Mouse (Mus musculus) urinary bladder, postnatal 4 days (tissue): ENCODE measurements around the gene Defb45.
A peak's percentile ranks its signal among the peaks of the same experiment; 100 is the strongest.

Experiments
- DNase-seq, 2 experiments: peaks; one replicate each; pipeline ENCODE4 v3.0.0; 2021 to 2022; ENCODE audit warnings: low spot score in 2 of 2

The Defb45 gene

DNA sequence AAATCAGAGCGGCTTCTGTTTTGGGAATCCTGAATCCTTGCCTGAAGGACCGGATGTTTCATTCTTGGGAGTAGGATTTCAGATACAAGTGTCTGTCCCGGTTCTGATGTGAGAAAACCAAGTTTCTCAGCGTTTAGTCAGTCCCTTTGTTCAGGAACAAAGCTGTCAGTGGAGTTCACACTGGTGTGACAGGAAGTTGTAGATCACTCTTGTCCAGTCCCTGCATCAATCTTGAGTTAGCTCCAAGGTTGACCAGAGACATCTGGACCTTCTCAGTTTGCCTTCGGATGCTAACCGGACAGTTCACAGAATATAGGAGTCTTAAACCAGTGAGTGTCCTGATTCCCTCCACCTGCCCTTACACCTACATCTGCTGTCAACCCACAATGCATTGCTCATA lies 8.5 kb upstream of the Defb45 start:
- no peak for DNase-seq

DNA sequence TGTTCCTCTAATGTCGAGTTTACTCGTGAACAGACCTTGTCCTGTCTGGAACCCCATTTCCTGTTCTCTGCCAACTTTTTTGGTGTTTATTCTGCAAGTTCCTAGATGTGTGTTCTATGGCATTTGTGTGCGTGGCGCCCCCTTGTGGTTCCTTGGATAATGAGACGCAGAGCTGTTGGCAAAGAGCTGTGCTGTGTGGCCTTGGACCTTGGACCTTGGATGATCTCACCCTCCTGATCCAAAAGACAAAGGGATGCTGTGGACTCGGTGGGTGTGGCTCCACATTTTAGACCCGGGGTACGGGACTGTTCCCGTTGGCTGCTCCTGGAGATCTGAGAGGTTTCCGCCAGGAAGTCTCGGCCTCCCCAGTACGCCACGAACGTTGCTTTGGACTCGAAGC lies 4.9 kb upstream of the Defb45 start, which contains the start of gene Defb36:
Defb36 (plus strand) TSS at position 271 of the 400 bp plus-strand sequence.
- DNase-seq, result peak in 1 of 2 experiments; percentile 45

DNA sequence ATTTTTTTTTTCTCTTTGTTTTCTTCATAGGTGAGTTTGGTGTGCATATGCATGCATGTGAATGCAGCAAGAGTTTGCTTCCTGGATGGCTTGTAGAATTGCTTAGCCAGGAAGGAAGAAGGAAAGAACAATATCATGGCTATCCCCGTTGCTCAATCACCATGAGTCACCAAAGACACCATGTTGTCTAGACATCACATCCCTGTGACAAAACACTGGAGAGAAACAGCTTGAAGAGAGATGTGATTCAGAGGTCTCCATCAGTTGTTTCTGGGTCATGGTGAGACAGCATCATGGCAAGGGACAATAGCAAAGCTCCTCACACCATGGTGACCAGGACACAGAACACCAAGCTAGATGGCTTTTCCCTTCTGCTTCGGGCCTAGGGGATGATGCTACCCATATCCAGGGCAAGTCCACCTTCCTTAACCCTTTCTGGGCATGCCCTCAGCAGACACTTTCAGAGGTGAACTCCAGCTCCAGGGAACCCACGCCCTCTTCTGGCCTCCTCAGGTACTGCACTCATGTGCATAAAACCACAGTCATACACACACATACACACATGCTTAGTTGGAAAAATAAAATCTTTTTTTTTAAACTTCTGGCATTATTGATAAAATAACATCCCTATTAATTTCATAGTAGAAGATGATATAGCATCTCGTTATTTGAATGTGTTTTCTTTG lies 2.2 kb upstream of the Defb45 start:
- DNase-seq, result no peak

DNA sequence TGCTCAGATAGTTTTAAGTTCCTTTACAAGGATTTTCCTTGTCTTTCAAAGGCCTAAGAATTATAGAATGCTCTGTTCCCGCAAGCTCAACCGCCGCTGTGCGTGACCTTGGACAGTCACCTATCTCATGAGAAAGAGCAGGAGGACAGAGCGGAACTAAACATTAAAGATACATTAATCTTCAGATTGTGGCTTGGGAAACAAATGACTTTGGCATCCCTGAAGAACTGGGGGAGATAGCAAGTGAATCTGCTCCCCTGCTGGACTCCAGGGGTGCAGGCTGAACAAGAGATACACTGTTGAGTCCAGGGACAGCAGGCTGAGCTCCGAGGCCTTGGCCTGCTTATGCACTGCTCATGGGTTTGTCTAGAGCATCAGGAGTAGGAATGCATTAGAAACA lies 877 bp upstream of the Defb45 start:
- DNase-seq, result no peak

DNA sequence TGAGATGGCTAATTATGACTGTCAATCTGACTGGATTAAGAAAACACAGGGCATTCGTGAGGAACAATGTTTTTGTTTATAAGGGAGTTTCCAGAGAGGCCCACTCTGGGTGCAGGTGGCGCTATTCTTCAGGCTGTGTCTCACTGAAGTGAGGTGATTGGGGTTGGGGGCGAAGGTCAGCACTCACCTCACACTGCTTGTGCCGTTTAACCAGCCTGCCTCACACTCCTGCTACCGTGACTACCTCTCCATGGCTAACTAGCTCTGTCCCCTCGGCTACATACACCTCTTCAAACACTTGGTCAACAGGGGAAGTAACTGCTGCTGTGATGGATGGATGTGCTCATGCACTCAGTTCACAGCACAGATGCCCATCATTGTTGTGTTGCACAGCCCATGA lies 10.2 kb downstream of the Defb45 start:
- no peak for DNase-seq

DNA sequence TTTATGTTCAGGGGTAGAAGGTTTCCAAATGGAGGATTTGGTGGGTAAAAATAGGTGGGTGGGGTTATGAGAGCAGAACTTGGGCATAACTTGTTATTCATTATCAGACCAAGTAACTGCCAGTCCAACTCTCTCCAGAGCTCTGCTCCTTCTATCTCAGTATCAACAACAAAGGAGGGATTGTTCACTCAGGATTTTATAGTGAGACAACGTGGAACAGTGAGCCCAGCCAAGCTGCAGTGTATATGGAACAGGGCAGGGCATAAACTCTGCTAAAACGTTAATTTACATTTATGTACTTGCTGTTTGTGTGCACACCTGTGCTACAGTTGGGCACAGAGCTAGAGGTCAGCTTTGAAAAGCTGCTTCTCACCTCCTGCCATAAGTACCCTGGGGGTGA lies 10.7 kb downstream of the Defb45 start:
- DNase-seq, result no peak

DNA sequence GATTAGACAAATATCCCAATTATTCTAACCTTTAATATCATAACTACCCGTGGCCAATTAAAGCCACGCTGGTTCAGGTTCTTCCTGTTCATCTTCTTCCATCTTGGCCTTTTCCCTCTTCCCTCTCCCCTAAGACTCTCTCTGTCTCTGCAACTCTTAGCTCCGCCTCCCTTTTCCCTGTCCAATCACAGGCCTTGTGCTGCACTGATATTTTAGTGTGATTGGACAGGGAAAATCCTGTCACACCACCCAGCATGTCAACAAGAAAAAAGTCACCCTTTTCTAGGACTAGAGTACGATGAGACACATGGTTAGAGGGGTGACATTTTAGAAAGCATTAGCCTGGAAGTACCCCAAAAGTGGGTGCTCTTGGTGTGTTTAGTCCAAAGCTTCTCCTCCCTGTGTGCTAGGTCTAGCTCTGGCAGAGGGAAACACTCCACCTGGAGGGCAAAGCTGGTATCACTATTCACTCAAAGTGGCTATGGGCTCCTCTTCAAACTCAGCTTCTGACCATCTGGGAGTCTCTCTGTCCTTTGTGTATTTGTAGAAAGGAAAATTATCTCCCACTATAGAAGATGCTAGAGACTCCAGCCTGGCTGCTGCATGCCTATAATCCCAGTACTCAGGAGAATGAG lies 12.2 kb downstream of the Defb45 start:
- DNase-seq, result no peak

DNA sequence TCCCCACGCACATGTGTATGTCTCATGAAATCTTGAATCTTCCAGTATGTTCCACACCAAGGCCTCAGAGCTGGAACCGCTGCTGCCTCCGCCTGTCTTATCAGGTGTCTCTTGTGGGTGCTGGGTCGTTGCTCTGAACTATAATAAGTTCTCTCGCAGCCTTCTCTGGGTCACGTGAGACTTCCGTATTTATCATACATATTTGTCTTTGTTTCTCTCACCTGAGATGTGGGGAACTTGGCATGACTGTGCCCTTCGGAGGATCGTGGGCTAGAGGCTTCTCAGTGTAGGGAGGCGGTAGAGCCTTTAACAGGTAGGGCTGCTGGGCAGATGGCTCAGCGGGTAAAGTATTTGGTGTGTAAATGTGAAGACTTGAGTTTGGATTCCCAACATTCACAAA lies 18.6 kb downstream of the Defb45 start:
- no peak for DNase-seq

DNA sequence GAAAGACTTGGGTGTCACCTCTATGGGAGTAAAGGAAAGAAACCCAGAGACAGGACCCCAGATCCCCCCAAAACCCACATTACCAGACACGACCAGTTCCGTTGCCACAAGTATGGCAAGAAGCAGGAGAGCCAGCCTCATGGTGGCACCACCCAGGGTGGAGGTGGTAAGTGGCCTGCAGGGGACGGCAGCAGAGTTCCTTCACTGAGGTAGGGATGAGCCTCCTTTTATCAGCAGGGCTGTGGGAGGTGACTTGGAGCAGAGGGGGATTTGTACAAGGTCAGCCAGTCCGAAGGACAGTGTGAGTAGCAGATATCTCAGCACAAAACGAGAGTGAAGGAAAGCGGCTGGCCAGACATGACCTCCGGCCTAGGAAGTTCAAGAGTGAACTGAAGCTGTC lies 19.1 kb downstream of the Defb45 start, which contains the start of gene Defb19:
Defb19 (minus strand) TSS at position 206 of the 400 bp plus-strand sequence.
- no peak for DNase-seq

DNA sequence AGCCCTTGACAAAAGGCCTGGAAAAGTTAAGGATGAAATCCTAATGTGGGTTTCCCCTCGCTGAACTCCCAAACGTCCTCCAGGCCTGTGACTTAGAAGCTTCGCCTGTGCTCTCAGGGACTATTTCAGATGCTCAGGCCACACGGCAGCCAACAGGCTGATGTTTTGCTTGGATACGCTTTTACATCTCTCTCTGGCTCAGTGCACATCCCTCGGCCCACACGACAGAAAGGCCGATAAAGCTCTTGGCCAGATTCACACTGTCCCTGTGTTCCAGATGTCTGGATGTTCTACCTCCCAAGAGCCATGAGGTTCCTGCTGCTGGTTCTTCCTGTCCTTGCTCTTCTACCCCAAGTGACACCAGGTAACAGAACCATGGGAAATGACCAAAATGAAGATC lies 25.7 kb downstream of the Defb45 start:
- DNase-seq, result no peak

DNA sequence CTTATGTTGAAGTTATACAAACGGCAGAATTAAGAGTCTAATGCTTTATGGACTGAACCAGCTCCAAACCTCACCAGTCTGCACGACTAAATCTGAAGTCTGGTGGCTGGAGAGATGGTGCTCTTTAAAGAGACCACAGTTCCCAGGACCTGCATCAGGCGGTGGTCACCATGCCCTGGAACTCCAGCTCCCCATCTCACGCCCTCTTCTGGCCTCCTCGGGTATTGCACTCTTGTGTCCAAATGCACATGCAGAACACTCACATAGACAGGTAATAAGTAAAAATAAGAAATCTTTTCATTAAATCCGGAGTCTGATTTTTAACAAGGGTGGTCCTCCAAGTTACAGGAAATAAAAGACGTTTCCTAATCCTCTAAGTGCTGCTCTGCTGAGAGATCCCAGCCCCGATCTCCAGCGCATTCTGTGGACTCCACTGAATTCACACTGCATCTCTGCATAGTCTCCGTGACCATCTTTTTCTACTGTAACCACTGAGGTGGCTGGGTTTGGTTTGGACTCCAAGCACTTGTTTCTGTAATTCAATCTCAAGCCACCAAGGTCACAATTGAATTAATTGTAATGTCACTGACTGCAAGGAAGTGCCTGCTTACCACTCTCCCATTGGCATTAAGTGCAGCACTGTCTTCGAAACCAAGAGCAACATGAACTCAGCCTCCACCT lies 26.9 kb downstream of the Defb45 start, which contains the start of gene Defb21:
Defb21 (plus strand) TSS at position 631 of the 681 bp plus-strand sequence.
- no peak for DNase-seq

DNA sequence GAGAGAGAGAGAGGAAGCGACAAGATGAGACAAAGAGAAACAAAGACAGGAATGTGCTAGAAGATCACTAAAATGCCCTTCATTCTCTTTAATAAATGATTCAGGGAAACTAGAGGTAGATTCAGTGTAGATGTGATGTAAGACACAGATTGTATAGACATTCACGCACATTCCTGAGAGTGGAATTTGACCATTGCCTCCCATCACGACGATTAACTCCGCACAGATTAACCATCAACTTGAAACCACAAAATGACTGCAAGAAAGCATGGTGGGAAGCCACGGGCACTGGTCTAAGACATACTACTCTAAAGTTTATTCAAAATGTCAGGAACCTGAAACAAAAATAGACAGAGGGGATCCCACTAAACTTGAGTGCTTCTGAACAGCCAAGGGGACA lies 28.9 kb downstream of the Defb45 start:
- DNase-seq, result no peak

DNA sequence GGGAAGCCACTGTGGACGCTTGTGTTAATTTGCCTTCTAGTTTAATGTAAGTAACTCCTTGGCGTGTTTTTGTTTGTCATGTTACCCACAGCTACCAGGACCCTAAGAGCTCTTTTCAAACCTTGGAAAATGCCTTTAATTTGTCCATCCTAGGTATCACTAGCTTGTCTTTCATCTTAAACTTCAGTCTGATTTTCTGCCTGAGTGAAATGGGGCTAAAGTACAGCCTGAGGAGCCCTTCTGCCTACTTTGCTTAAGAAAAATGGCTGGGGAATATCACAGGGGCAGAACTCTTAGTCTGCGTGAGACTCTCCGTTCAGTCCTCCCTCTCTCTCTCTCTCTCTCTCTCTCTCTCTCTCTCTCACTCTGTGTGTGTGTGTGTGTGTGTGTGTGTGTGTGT lies 29.3 kb downstream of the Defb45 start:
- DNase-seq, result no peak

DNA sequence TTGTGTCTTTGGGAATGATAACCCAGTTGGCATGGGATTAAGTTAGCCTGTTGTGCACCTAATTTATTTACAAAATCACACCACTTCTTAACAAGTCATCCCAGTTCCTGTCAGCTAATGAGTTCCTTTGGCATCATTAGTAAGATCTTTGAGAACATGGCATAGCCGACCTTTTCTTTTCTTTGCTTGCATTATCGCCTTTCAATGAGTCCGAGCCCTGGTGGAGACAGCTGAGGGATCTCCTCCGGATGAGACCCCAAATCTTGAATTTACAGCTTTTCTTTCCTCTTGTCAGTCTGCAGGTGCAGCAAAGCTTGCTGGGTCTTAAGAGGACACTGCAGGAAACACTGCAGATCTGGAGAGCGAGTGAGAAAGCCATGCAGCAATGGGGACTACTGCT lies 30.2 kb downstream of the Defb45 start, which contains the start of gene Gm17416:
Gm17416 (plus strand) TSS at position 301 of the 400 bp plus-strand sequence.
- no peak for DNase-seq

DNA sequence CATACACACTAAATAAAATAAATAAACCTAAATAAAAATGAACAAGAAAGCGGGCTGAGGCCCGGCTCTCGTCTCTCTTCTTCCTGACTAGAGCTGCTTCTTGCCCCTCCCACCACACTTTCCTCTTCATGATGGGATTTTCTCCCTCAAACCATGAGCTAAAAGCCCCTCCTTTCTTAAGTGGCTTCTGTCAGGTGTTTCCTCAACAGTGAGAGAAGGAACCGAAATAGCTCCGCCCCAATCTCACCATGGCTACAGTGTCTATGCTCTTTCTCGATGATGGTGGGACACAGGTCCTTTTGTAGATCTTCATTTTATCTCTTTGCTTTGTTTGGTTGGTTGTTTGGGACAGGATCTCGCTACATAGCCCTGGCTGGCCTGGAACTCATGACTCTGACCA lies 42.5 kb downstream of the Defb45 start:
- no peak for DNase-seq

DNA sequence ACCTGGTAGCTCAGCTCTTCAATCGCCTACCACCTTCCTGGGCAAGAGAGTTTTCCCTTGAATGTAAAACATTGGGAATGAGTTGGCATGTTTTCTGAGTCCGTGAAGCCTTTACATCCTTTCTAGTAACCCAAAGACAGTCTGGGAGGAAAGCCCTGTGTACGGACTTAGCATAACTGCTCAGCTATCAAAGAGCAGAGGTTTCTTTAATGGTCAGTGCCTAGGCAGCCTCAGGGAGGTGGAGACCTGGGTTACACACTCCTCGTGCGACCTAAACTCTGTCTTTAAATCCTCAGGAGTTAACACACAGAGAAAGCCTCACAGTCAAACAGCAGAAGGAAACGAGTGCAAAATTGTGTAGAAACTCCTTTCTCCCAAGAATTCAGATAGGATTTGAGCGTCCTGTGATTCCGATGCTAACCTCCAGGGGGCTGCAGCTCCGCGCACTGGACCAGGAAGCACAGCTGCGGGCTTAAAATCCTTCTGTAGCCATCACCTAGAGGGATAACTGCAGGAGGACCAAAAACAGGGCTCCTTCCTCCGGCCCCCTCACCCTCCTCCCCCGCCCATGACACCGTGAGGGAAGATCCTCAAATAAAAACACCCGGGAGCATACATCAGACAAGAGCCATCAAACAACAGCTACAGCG lies 45.3 kb downstream of the Defb45 start:
- peak; percentile 35 to 69 for DNase-seq

DNA sequence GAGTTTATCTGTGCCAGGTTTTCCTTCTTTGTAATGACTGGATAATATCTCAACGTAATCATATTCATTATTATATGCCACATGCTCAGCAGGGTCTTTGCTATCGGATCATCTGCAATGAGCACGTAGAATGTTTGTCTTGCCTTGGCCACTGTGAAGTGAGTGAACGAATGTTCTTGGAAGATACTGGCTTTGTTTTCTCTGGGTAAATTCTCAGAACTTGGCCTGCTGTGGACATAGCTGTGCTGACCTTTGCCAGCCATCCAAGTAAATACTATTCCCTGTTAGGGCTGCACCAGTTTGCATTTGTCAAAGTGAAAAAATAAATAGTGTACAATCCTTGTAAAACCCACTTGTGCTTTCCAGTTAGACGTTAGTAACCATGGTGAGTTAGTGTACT lies 51.1 kb downstream of the Defb45 start:
- DNase-seq, result no peak

DNA sequence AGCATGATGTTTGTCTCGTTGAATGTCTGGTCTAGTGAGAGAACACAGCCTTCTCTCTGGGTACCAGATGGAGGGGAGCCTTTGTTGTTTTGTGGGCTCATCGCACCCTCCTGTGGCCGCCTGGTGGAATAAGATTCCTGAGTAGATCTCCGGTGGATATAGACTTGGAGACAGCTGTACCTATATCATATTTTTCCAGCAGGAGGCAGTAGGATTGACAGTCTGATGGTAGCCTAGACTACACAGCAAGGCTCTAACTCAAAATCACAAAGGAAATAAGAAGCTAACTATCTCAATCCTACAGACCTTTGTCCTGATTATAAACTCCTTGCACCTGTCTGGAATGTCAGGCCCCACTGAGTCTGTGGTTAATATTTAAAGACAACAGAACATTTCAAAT lies 54.5 kb downstream of the Defb45 start:
- DNase-seq, result peak; percentile 46 to 65

DNA sequence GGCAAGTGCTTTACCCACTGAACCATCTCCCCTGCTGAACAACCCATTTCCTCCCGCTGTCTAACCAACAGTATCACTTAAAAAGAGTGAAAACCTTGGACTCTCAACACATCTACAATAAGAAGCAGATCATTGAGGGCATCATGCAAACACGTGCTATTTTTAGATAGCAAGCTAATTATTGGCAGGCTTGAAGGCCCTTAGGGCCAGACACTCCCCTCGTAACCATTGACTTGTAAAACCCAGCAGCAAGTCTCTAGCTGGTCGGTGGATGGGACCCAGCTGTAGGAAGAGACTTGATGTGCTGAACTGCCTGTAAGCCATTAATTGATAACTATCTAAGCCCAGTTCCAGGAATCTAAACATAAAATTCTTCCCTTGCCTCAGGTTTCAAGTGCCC lies 55.7 kb downstream of the Defb45 start:
- DNase-seq, result no peak
